25 mouse cellular contexts compared by ENCODE assay signal in the genomic region with DNA sequence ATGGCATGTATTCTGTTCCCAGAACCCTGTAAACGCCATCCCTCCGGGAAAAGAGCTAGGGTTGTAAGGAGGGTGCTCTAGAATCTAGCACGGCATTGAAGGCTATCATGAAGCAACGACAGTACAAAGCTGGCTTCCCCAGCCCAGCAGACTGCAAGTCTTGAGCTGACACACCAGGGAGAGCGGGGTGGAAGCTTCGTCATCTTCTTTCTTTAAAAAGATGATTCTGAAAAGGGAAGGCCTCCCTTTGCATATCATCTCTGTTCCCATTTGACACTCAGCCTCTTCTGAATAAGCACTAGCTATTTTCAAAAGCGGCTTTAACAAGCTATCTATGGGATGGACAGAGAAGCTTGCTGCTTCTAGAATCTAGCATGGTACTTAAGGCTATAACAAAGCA. TPM values are rescaled to one million over a fixed set of nuclear protein-coding genes. Genes with fewer than 3 reads are reported as not detected.
DNase-seq lines count a peak whose midpoint lies in the region; ATAC-seq lines count a peak whose summit lies in the region.
"Had no signal": no experiment of that assay in that cellular context is flagged by ENCODE, and none has a peak within 500 bp of the region (broad histone marks: within the 10 kb centered on the region; RNA-seq: fewer than 3 reads in every experiment).

No protein-coding gene starts in this region.

- peak; percentile 31 to 49 for DNase-seq in left cerebral cortex, adult 18-20 months (ENCODE audit: low spot score in 2 of 2)
- DNase-seq in left cerebral cortex, adult 8-10 months (ENCODE audit: low spot score in 2 of 2), result no peak
- peak; percentile 61 for DNase-seq in midbrain, embryonic 11.5 days (ENCODE audit: low spot score, missing footprints)
- no peak for DNase-seq in midbrain, embryonic 10.5 days (ENCODE audit: low spot score)
- DNase-seq in right cerebral cortex, postnatal 36 days (ENCODE audit: low spot score in 2 of 2), result peak; percentile 20 to 23
- DNase-seq in right cerebral cortex, postnatal 25 days, result no peak
- DNase-seq in forebrain, embryonic 10.5 days (ENCODE audit: extremely low spot score, low spot score), result no peak
- DNase-seq: adrenal gland, adult 2 months; adrenal gland, postnatal 14 days; cerebellum, adult 11-12 months; cerebellum, adult 8-10 months; cerebellum, postnatal 10 days; cerebellum, postnatal 36 days; forebrain, postnatal 0 days; gastrocnemius, postnatal 25 days; heart, adult 18-20 months; heart, postnatal 10 days; heart, postnatal 36 days had no signal

- no peaks in the 10 kb centered on the region for H3K9me3 ChIP-seq in midbrain, embryonic 11.5 days (ENCODE audit: control insufficient read depth, low read length)
- no peaks in the 10 kb centered on the region for H3K9me3 ChIP-seq in midbrain, embryonic 10.5 days (replicated peaks)
- H3K9me3 ChIP-seq in forebrain, embryonic 10.5 days, result no peaks in the 10 kb centered on the region
- H3K9me3 ChIP-seq: heart, embryonic 12.5 days; heart, embryonic 15.5 days; hindbrain, embryonic 13.5 days had no signal

- no peaks in the 10 kb centered on the region for H3K27me3 ChIP-seq in midbrain, embryonic 11.5 days (ENCODE audit: control insufficient read depth, insufficient read depth, low read length)
- H3K27me3 ChIP-seq in midbrain, embryonic 10.5 days (ENCODE audit: low read depth, poor library complexity, severe bottlenecking), result no peaks in the 10 kb centered on the region
- H3K27me3 ChIP-seq in forebrain, embryonic 10.5 days (ENCODE audit: poor library complexity, severe bottlenecking), result no peaks in the 10 kb centered on the region
- H3K27me3 ChIP-seq: heart, embryonic 12.5 days; heart, embryonic 15.5 days; hindbrain, embryonic 13.5 days had no signal

- no peak for ATAC-seq in midbrain, embryonic 11.5 days (ENCODE audit: low FRiP score)
- ATAC-seq: CD4-positive, CD25-positive, alpha-beta regulatory T cell, adult 4 months; forebrain, embryonic 14.5 days; forebrain, postnatal 0 days; hindbrain, embryonic 16.5 days had no signal

- H3K4me2 ChIP-seq in midbrain, embryonic 11.5 days, result no peak overlapping the region
- H3K4me2 ChIP-seq: heart, embryonic 12.5 days; heart, embryonic 15.5 days; hindbrain, embryonic 13.5 days had no signal

- H3K27ac ChIP-seq in midbrain, embryonic 11.5 days (ENCODE audit: low read depth, low read length), result no peak overlapping the region
- H3K27ac ChIP-seq in midbrain, embryonic 10.5 days (replicated peaks), result no peak overlapping the region
- no peak overlapping the region for H3K27ac ChIP-seq in forebrain, embryonic 10.5 days
- H3K27ac ChIP-seq: heart, embryonic 15.5 days; hindbrain, embryonic 10.5 days; hindbrain, embryonic 13.5 days had no signal

- H3K9ac ChIP-seq in midbrain, embryonic 11.5 days (ENCODE audit: low read length), result no peak overlapping the region
- H3K9ac ChIP-seq: forebrain, postnatal 0 days; heart, embryonic 12.5 days; heart, embryonic 15.5 days; hindbrain, embryonic 13.5 days had no signal

- no peaks in the 10 kb centered on the region for H3K4me1 ChIP-seq in midbrain, embryonic 11.5 days (ENCODE audit: control insufficient read depth, insufficient read depth, low read length)
- H3K4me1 ChIP-seq in midbrain, embryonic 10.5 days, result no peaks in the 10 kb centered on the region
- H3K4me1 ChIP-seq in forebrain, embryonic 10.5 days, result no peaks in the 10 kb centered on the region
- H3K4me1 ChIP-seq: heart, embryonic 12.5 days; heart, embryonic 15.5 days; hindbrain, embryonic 10.5 days; hindbrain, embryonic 13.5 days had no signal

- 95% methylated on average over 7 of the region's 7 CpGs for WGBS in midbrain, embryonic 11.5 days
- 90% methylated on average over 7 of the region's 7 CpGs for WGBS in midbrain, embryonic 10.5 days
- WGBS in forebrain, embryonic 10.5 days, result 94% methylated on average over 7 of the region's 7 CpGs

- H3K4me3 ChIP-seq in midbrain, embryonic 11.5 days (ENCODE audit: low read depth, low read length), result no peak overlapping the region
- H3K4me3 ChIP-seq in midbrain, embryonic 10.5 days, result no peak overlapping the region
- H3K4me3 ChIP-seq in forebrain, embryonic 10.5 days, result no peak overlapping the region
- H3K4me3 ChIP-seq: heart, embryonic 12.5 days; heart, embryonic 15.5 days; hindbrain, embryonic 10.5 days; hindbrain, embryonic 13.5 days had no signal

- H3K36me3 ChIP-seq in midbrain, embryonic 11.5 days (ENCODE audit: control insufficient read depth, insufficient read depth, low read length), result no peaks in the 10 kb centered on the region
- H3K36me3 ChIP-seq in midbrain, embryonic 10.5 days, result peaks cover 2% of the 10 kb centered on the region
- peaks cover 2% of the 10 kb centered on the region for H3K36me3 ChIP-seq in forebrain, embryonic 10.5 days (replicated peaks)
- H3K36me3 ChIP-seq: heart, embryonic 15.5 days; hindbrain, embryonic 13.5 days had no signal

RNA-seq across cellular contexts. Expression of a gene that starts 15.0 kb away (rescaled TPM):
- total RNA-seq in left cerebral cortex, adult 18-20 months (2021), result 10 to 100 TPM; 53.2 to 53.6 TPM
- total RNA-seq in left cerebral cortex, adult 8-10 months (2022), result 10 to 100 TPM; 40.3 to 50.1 (median 44.3) TPM
- polyA plus RNA-seq in midbrain, embryonic 11.5 days (2014; fragmentation: Nextera tagmentation; extraction: Ambion mirVana), result 11.1 and 12.0 TPM in 2 replicates
- polyA plus RNA-seq in midbrain, embryonic 10.5 days (2016; fragmentation: Nextera tagmentation; extraction: Ambion mirVana), result 9.0 and 11.4 TPM in 2 replicates
- 10.9 and 13.5 TPM in 2 replicates for polyA plus RNA-seq in forebrain, embryonic 10.5 days (2016; fragmentation: Nextera tagmentation; extraction: Ambion mirVana)

RNA-seq across cellular contexts. Expression of a gene that starts 53.3 kb away (rescaled TPM):
- total RNA-seq in left cerebral cortex, adult 18-20 months (2021), result 10 to 100 TPM; 18.5 to 20.8 TPM
- total RNA-seq in left cerebral cortex, adult 8-10 months (2022), result 10 to 100 TPM; 14.2 to 18.9 (median 17.7) TPM
- polyA plus RNA-seq in midbrain, embryonic 11.5 days (2014; fragmentation: Nextera tagmentation; extraction: Ambion mirVana), result 48.1 and 52.6 TPM in 2 replicates
- polyA plus RNA-seq in midbrain, embryonic 10.5 days (2016; fragmentation: Nextera tagmentation; extraction: Ambion mirVana), result 38.5 and 44.3 TPM in 2 replicates
- polyA plus RNA-seq in forebrain, embryonic 10.5 days (2016; fragmentation: Nextera tagmentation; extraction: Ambion mirVana), result 34.8 and 37.3 TPM in 2 replicates

Comparison
In these comparisons a context has a peak if more than half of its experiments do, and no peak if none do; other contexts are left out.
1. DNase-seq: peak in left cerebral cortex, adult 18-20 months (2 of 2), midbrain, embryonic 11.5 days (single experiment) and right cerebral cortex, postnatal 36 days (2 of 2); none in left cerebral cortex, adult 8-10 months (0 of 2), midbrain, embryonic 10.5 days (single experiment), right cerebral cortex, postnatal 25 days (single experiment) and forebrain, embryonic 10.5 days (single experiment).